Mouse (Mus musculus) monocyte, adult 59 days (primary cell): ENCODE data around the gene Tlx2. TPM values are rescaled to one million over a fixed set of nuclear protein-coding genes. Genes with fewer than 3 reads are reported as not detected.

ENCODE experiments used
- total RNA-seq, 2 experiments: library from RNA; stranded (reverse); gene quantifications; one replicate each; pipeline ENCODE4 v1.2.4; 2023

Tlx2 gene
- total RNA-seq, result not detected

GRCm38 (mm10) chr6:83070247-83070310 is at the start of gene Tlx2:
Tlx2 (minus strand) TSS chr6:83070293.

DNA sequence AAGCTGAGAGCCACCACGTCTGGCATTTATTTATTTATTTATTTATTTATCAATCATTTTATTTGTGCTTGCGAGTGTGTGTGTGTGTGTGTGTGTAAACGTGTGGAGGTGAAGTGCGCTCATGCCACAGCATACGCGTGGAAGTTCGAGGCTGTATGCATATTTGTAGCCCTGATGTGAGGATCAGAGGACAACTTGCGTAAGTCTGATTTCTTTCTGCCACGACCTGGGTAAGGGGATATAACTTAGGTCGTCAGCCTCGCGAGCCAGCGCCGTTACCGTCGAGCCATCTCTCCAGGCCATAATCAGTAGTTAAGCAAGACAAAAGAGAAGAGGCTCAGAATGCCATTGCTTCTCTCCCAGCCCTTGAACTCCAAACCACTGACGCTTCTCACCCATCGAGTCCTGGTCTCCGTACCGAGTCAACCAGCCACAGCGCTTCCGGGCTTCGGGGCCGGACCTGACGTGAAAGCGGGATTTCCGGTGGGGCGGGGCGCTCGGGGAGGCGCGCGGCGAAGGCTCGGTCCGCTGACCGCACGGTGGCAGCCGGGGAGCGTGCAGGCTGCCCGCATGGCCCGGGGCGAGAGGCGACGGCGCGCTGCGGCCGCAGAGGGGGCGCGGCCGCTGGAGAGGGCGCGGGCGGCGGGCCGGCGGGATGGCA is 45.0 kb upstream of the Tlx2 start, which contains the start of gene Mogs:
TSS of gene Mogs (plus strand) at position 486 of the 661 bp plus-strand sequence.

GRCm38 (mm10) chr6:83108762-83109668 is 38.9 kb upstream of the Tlx2 start, which contains the start of gene Mrpl53:
Mrpl53 (plus strand) TSS chr6:83109040.

DNA sequence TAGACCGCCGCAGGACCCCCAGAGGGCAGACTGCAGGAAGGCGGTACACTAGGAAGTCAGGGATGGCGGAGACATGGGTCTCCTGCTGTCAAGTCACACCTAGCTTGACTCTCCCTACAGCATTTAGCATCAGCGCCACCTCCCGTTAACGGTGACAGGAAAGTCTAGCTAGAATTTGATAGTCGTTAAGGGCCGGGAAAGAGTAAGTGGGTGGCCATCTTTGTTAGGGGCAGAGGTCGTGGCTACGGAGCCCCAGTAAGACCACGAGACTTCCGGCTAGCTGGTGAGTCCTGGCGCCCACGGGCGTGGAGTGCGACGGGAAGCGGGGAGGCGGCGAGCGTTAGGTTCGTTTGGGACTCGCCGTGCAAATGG is 31.2 kb upstream of the Tlx2 start, which contains the start of the genes Ccdc142 and Gm42688:
TSS of gene Ccdc142 (plus strand) at position 286 of the 372 bp plus-strand sequence.
TSS of gene Gm42688 (plus strand) at position 302 of the 372 bp plus-strand sequence.

DNA sequence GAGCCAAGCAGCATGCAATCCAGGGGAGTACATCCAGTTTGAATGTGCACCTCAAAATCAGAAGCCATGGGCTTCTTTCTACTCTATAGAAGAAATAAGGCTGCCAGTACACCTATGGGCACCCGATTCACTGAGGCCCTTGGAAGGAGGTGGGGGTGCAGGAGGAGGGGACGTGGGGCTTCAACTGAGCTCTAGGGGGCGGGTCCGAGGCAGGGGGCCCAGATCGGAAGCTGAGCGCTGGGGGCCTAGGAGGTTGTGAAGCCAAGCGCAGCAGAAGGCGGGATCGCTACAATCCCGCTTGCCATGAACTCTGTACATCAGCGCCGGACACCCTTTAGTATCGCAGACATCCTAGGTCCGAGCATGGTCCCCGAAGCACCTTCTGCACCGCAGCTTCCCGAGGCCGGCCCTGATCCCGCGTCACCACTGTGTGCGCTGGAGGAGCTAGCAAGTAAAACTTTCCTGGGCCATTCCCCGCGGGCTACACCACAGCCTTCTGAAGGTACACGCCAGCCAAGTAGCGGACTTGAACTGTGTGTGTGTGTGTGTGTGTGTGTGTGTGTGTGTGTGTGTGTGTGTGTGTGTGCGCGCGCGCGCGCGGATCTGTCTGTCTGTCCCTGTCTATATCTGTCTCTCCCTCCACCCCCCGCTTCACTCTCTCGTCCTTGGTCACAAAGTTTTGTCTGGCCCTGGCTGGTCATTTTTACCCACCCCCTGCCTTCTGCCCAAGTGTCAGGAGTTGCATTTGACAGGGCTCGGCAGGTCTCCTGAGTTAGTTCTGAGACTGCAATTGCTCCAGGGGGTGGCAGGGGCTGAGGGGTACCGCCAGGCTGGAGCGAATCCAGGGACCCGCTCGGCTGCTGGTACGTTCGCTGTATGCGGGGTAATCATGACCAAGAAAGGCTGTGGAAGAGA is 16.3 kb upstream of the Tlx2 start, which contains the start of gene Lbx2:
TSS of gene Lbx2 (plus strand) at position 247 of the 915 bp plus-strand sequence.

GRCm38 (mm10) chr6:83077630-83078323 is 7.7 kb upstream of the Tlx2 start, which contains the start of gene Pcgf1:
Pcgf1 (plus strand) TSS chr6:83077869.

DNA sequence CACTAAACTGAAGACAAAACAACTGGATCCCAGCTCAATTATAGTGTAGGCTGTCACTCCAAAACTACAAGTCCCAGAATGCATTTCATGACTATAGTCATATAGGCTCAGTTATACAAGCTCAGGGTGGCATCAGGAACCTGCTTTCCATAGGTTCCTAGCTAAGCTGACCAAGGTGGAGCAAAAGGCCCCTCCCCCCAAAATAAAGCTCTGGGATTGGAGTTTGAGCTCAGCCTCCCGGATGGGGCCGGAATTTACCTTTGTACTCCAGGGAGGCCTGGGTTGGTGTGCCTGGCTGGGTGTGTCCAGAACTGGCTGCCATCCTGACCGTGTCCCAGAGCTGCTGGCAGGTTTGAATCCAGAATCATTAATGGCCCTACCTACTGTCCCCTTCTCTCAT is 12.3 kb downstream of the Tlx2 start, which contains the start of gene Dqx1:
TSS of gene Dqx1 (plus strand) at position 55 of the 400 bp plus-strand sequence.

GRCm38 (mm10) chr6:83054871-83055431 is 15.1 kb downstream of the Tlx2 start, which contains the start of gene Htra2:
Htra2 (minus strand) TSS chr6:83055273.

GRCm38 (mm10) chr6:83054074-83054851 is 15.8 kb downstream of the Tlx2 start, which contains the start of gene Aup1:
Aup1 (plus strand) TSS chr6:83054521.

GRCm38 (mm10) chr6:83033249-83034185 is 36.6 kb downstream of the Tlx2 start, which contains the start of the genes Dok1 and Loxl3:
Dok1 (minus strand) TSS chr6:83033471.
Loxl3 (plus strand) TSS chr6:83034173.

Other genes starting within 250 kb of the Tlx2 start
- under 1 TPM; 0.27 to 0.60 TPM for gene Sema4f, start 130.5 kb downstream of the Tlx2 start, total RNA-seq
- gene M1ap, start 123.4 kb downstream of the Tlx2 start, total RNA-seq, result 1 to 10 TPM; 1.8 to 2.7 TPM
- gene Dok1, start 36.8 kb downstream of the Tlx2 start, total RNA-seq, result 10 to 100 TPM; 54.7 to 55.2 TPM
- 1 to 10 TPM; 2.1 to 2.2 TPM for gene Loxl3, start 36.1 kb downstream of the Tlx2 start, total RNA-seq
- gene Aup1, start 15.8 kb downstream of the Tlx2 start, total RNA-seq, result 100 to 1,000 TPM; 353 to 380 TPM
- 100 to 1,000 TPM in 1 of 2 experiments, 10 to 100 TPM in 1; 94.4 to 101 TPM for gene Htra2, start 15.0 kb downstream of the Tlx2 start, total RNA-seq
- gene Dqx1, start 12.4 kb downstream of the Tlx2 start, total RNA-seq, result 1 to 10 TPM; 6.2 to 6.5 TPM
- gene Pcgf1, start 7.6 kb upstream of the Tlx2 start, total RNA-seq, result 10 to 100 TPM; 22.7 to 26.8 TPM
- gene Lbx2, start 16.1 kb upstream of the Tlx2 start, total RNA-seq, result not detected
- gene Ccdc142, start 31.3 kb upstream of the Tlx2 start, total RNA-seq, result 1 to 10 TPM; 6.0 to 8.2 TPM
- gene Gm42688, start 31.3 kb upstream of the Tlx2 start, total RNA-seq, result 1 to 10 TPM; 5.8 to 6.9 TPM
- gene Mrpl53, start 38.7 kb upstream of the Tlx2 start, total RNA-seq, result 10 to 100 TPM; 23.5 to 23.7 TPM
- gene Mogs, start 45.2 kb upstream of the Tlx2 start, total RNA-seq, result 10 to 100 TPM; 34.1 to 37.5 TPM
- 10 to 100 TPM; 23.8 to 26.6 TPM for gene Wbp1, start 51.3 kb upstream of the Tlx2 start, total RNA-seq
- 10 to 100 TPM; 26.6 to 28.6 TPM for gene Ino80b, start 55.1 kb upstream of the Tlx2 start, total RNA-seq
- under 1 TPM in 1 of 2 experiments, not detected in 1; 0.30 TPM for gene Rtkn, start 65.2 kb upstream of the Tlx2 start, total RNA-seq
- under 1 TPM in 1 of 2 experiments, not detected in 1; 0.34 TPM for gene Wdr54, start 86.1 kb upstream of the Tlx2 start, total RNA-seq
- not detected for gene 1700003E16Rik, start 86.1 kb upstream of the Tlx2 start, total RNA-seq
- 100 to 1,000 TPM; 127 TPM for gene Dctn1, start 95.6 kb upstream of the Tlx2 start, total RNA-seq
- gene Slc4a5, start 149.5 kb upstream of the Tlx2 start, total RNA-seq, result not detected